30 mouse cellular contexts compared by ENCODE assay signal in the genomic region with DNA sequence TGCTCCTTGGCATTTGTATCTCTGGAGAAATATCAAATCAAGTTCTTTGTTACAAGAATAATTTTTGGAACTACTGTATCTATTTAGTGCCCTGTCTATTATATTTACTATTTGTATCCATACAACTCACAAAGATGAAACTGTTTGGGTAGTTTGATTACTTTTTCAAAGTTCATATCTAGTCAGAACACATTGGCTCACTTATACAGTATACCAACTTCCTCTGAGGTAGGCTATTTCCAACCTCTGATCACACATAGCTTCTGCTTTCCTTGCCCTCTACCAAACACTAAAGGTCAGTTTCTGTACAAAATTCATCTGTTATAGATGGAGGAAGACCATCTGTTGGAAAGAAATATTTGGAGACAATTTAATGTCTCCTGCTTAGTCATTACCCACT.
"Had no signal": no experiment of that assay in that cellular context is flagged by ENCODE, and none has a peak within 500 bp of the region (broad histone marks: within the 10 kb centered on the region; RNA-seq: fewer than 3 reads in every experiment).

No protein-coding gene starts in this region.

- H3K4me3 ChIP-seq: limb, embryonic 10.5 days; limb, embryonic 12.5 days; limb, embryonic 13.5 days; limb, embryonic 15.5 days; liver, embryonic 12.5 days; liver, embryonic 13.5 days; liver, embryonic 15.5 days; lung, embryonic 15.5 days; megakaryocyte, embryonic 14.5 days; midbrain, embryonic 10.5 days; midbrain, embryonic 12.5 days; midbrain, embryonic 13.5 days; midbrain, embryonic 15.5 days; myocyte; neural tube, embryonic 12.5 days; neural tube, embryonic 13.5 days had no signal

- H3K4me1 ChIP-seq: limb, embryonic 10.5 days; limb, embryonic 12.5 days; limb, embryonic 13.5 days; limb, embryonic 15.5 days; liver, embryonic 12.5 days; liver, embryonic 15.5 days; lung, embryonic 15.5 days; midbrain, embryonic 10.5 days; midbrain, embryonic 12.5 days; midbrain, embryonic 13.5 days; midbrain, embryonic 15.5 days; neural tube, embryonic 12.5 days; neural tube, embryonic 13.5 days had no signal

- H3K36me3 ChIP-seq: limb, embryonic 10.5 days; limb, embryonic 12.5 days; limb, embryonic 13.5 days; limb, embryonic 15.5 days; liver, embryonic 12.5 days; liver, embryonic 13.5 days; liver, embryonic 15.5 days; lung, embryonic 15.5 days; midbrain, embryonic 10.5 days; midbrain, embryonic 12.5 days; midbrain, embryonic 13.5 days; midbrain, embryonic 15.5 days; neural tube, embryonic 12.5 days; neural tube, embryonic 13.5 days had no signal

- H3K27ac ChIP-seq: limb, embryonic 10.5 days; limb, embryonic 12.5 days; limb, embryonic 13.5 days; limb, embryonic 15.5 days; liver, embryonic 12.5 days; liver, embryonic 13.5 days; liver, embryonic 14.5 days; liver, embryonic 15.5 days; lung, embryonic 15.5 days; macrophage; midbrain, embryonic 10.5 days; midbrain, embryonic 12.5 days; midbrain, embryonic 13.5 days; midbrain, embryonic 15.5 days; neural tube, embryonic 12.5 days; neural tube, embryonic 13.5 days had no signal

- DNase-seq: left cerebral cortex, postnatal 4 days; liver; liver, embryonic 13.5 days; liver, postnatal 0 days; lung, adult 2 months; lung, embryonic 14.5 days; lung, postnatal 10 days; lung, postnatal 14 days; lung, postnatal 36 days; lung, postnatal 4 days; midbrain, embryonic 14.5 days had no signal

- H3K9ac ChIP-seq: limb, embryonic 12.5 days; limb, embryonic 13.5 days; limb, embryonic 15.5 days; liver, embryonic 12.5 days; liver, embryonic 13.5 days; liver, embryonic 14.5 days; liver, embryonic 15.5 days; liver, postnatal 0 days; lung, embryonic 14.5 days; lung, embryonic 15.5 days; midbrain, embryonic 12.5 days; midbrain, embryonic 13.5 days; midbrain, embryonic 15.5 days; neural tube, embryonic 12.5 days; neural tube, embryonic 13.5 days had no signal

- H3K9me3 ChIP-seq: limb, embryonic 10.5 days; limb, embryonic 12.5 days; limb, embryonic 13.5 days; limb, embryonic 15.5 days; liver, embryonic 12.5 days; liver, embryonic 13.5 days; liver, embryonic 15.5 days; lung, embryonic 15.5 days; megakaryocyte, embryonic 14.5 days; midbrain, embryonic 10.5 days; midbrain, embryonic 12.5 days; midbrain, embryonic 13.5 days; midbrain, embryonic 15.5 days; neural tube, embryonic 12.5 days; neural tube, embryonic 13.5 days had no signal

- H3K27me3 ChIP-seq: limb, embryonic 12.5 days; limb, embryonic 15.5 days; liver, embryonic 12.5 days; liver, embryonic 13.5 days; liver, embryonic 15.5 days; lung, embryonic 15.5 days; megakaryocyte, embryonic 14.5 days; midbrain, embryonic 12.5 days; midbrain, embryonic 13.5 days; midbrain, embryonic 15.5 days; neural tube, embryonic 12.5 days; neural tube, embryonic 13.5 days had no signal

- ATAC-seq: liver, embryonic 12.5 days; liver, postnatal 0 days; lung, postnatal 0 days; midbrain, embryonic 13.5 days; midbrain, embryonic 15.5 days; midbrain, embryonic 16.5 days had no signal
